Mouse (Mus musculus) heart, embryonic 14.5 days (tissue): Measurements from ENCODE around the gene Liph. TPM values are rescaled to one million over a fixed set of nuclear protein-coding genes. Genes with fewer than 3 reads are reported as not detected.
A peak's percentile ranks its signal among the peaks of the same experiment; 100 is the strongest.

Experiments
- ATAC-seq: fragments of 200-750 bp; cut with Nextera tagmentation; 2 replicates; pipeline ENCODE4 v1.8.0; 2017; ENCODE audit warnings: low read depth, moderate TSS enrichment; ENCODE audit not compliant: insufficient number of reproducible peaks, insufficient read depth, low FRiP score
- H3K27ac ChIP-seq, 2 experiments: fragments of 200-500 bp in 1 of 2; fragments of 300-500 bp in 1 of 2; sonication (generic) in 1 of 2; replicated peaks in 1 of 2; 2 replicates each; pipeline ENCODE4 v1.5.1; 2012 to 2014; ENCODE audit warnings: low read depth in 2 of 2, low read length in 2 of 2, control low read depth in 1 of 2, mild to moderate bottlenecking in 1 of 2, mixed read lengths in 1 of 2; ENCODE audit not compliant: control insufficient read depth in 1 of 2, insufficient read depth in 1 of 2
- H3K27me3 ChIP-seq: fragments of 300-500 bp; sonication (generic); 2 replicates; pipeline ENCODE4 v1.6.1; 2014; ENCODE audit warnings: mild to moderate bottlenecking, low read length, control low read depth; ENCODE audit not compliant: control insufficient read depth, insufficient read depth
- H3K36me3 ChIP-seq: fragments of 300-500 bp; sonication (generic); 2 replicates; pipeline ENCODE4 v1.6.1; 2014; ENCODE audit warnings: mild to moderate bottlenecking, control low read depth, low read length, mixed read lengths; ENCODE audit not compliant: control insufficient read depth, insufficient read depth
- H3K4me1 ChIP-seq, 2 experiments: fragments of 200-500 bp in 1 of 2; fragments of 300-500 bp in 1 of 2; sonication (generic) in 1 of 2; 2 replicates each; pipeline ENCODE4 v1.6.1; 2012 to 2014; ENCODE audit warnings: low read length in 2 of 2, control low read depth in 1 of 2, mixed read lengths in 1 of 2; ENCODE audit not compliant: control insufficient read depth in 2 of 2, insufficient read depth in 2 of 2
- H3K4me2 ChIP-seq: fragments of 300-500 bp; sonication (generic); 2 replicates; pipeline ENCODE4 v1.6.1; 2014; ENCODE audit warnings: mild to moderate bottlenecking, low read length
- H3K4me3 ChIP-seq, 2 experiments: fragments of 200-500 bp in 1 of 2; fragments of 300-500 bp in 1 of 2; sonication (generic) in 1 of 2; 2 replicates each; pipeline ENCODE4 v1.5.1; 2012 to 2014; ENCODE audit warnings: low read length in 2 of 2, mild to moderate bottlenecking in 2 of 2, control low read depth in 1 of 2, low read depth in 1 of 2, moderate library complexity in 1 of 2; ENCODE audit not compliant: control insufficient read depth in 1 of 2, insufficient read depth in 1 of 2
- H3K9ac ChIP-seq: fragments of 300-500 bp; sonication (generic); 2 replicates; pipeline ENCODE4 v1.6.1; 2014; ENCODE audit warnings: mild to moderate bottlenecking, low read length
- H3K9me3 ChIP-seq: fragments of 300-500 bp; sonication (generic); 2 replicates; pipeline ENCODE4 v1.6.1; 2016; ENCODE audit warnings: low read length, control low read depth; ENCODE audit not compliant: control insufficient read depth
- WGBS: fragments of 180-500 bp; shearing (Covaris S2); extraction: QIAGEN DNeasy Blood & Tissue Kit; methylation state at CpG from one replicate; pipeline ENCODE4 v1.1.7; 2014; 5-methylcytosine and 5-hydroxymethylcytosine counted together
- polyA plus RNA-seq: library from polyadenylated mRNA; unstranded; fragments of >200 nt; fragmentation: Nextera tagmentation; extraction: Ambion mirVana; gene quantifications from 2 replicates; pipeline ENCODE4 v1.2.1, GENCODE M21; 2014

Gene Liph
- 0.20 TPM in 1 of 2 replicates, not detected in the other for polyA plus RNA-seq

GRCm38 (mm10) chr16:21995304-21995703 lies at the start of gene Liph:
Liph (minus strand) TSS chr16:21995663.
- H3K9me3 ChIP-seq, result no peaks in the 10 kb centered on the region
- H3K27me3 ChIP-seq, result no peaks in the 10 kb centered on the region
- no peaks in the 10 kb centered on the region for H3K36me3 ChIP-seq
- peaks cover 0 to 3% of the 10 kb centered on the region in 2 experiments; a peak in 2 of 4 replicates for H3K4me1 ChIP-seq
- peak within 1 kb of the TSS; percentile 61 for H3K4me2 ChIP-seq
- H3K27ac ChIP-seq, result no peak within 1 kb of the TSS
- 20% methylated on average over 16 of the region's 16 CpGs for WGBS
- H3K4me3 ChIP-seq, result peak within 1 kb of the TSS; percentile 14 to 30
- ATAC-seq, result no peak
- H3K9ac ChIP-seq, result peak within 1 kb of the TSS; percentile 48; the same call in 1 of the 2 replicates

- no peak overlapping the region for H3K27ac ChIP-seq
- no peaks in the 10 kb centered on the region for H3K4me1 ChIP-seq
- no peaks in the 10 kb centered on the region for H3K27me3 ChIP-seq
- H3K4me3 ChIP-seq, result no peak overlapping the region
- no peaks in the 10 kb centered on the region for H3K9me3 ChIP-seq
- 65% methylated on average over 4 of the region's 4 CpGs for WGBS
- H3K9ac ChIP-seq, result no peak overlapping the region
- H3K36me3 ChIP-seq, result peaks cover 85% of the 10 kb centered on the region
- H3K4me2 ChIP-seq, result no peak overlapping the region
- no peak for ATAC-seq
These were observed 48.4 kb upstream of the Liph start for GRCm38 (mm10) chr16:22043830-22044229.

DNA sequence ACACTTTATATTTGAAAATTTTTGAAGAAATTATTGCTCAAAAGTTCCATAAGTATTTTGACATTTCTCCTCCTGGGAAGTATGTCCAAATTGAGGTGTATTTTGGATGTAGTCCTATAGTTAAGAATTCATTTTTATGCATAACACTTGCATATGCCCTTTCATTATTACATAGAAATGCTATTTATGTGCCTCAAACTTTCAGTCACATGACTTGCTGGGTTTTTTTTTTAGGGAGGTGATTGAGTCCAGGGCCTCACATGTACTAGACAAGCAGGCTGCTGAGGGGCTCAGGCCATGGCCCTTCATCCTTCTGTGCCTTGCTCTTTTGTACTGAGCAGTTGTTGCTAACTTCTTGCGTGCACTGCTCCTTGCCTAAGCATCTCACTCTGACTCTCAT lies 44.5 kb upstream of the Liph start:
- Histone ChIP-seq H3K36me3 (peaks cover 80% of the 10 kb centered on the region), H3K9me3 (no peaks in the 10 kb centered on the region), H3K27me3 (no peaks in the 10 kb centered on the region), H3K4me2 (no peak overlapping the region), H3K4me1 (no peaks in the 10 kb centered on the region), H3K27ac (no peak overlapping the region), H3K9ac (no peak overlapping the region), H3K4me3 (no peak overlapping the region)
- 94% methylated on average over 1 of the region's 1 CpGs for WGBS
- no peak for ATAC-seq

GRCm38 (mm10) chr16:22038554-22038953 lies 43.1 kb upstream of the Liph start:
- Histone ChIP-seq H3K4me2 (no peak overlapping the region), H3K9me3 (no peaks in the 10 kb centered on the region), H3K36me3 (peaks cover 66% of the 10 kb centered on the region), H3K27me3 (no peaks in the 10 kb centered on the region), H3K4me1 (no peaks in the 10 kb centered on the region), H3K9ac (no peak overlapping the region), H3K4me3 (no peak overlapping the region), H3K27ac (no peak overlapping the region)
- no peak for ATAC-seq
- 86% methylated on average over 10 of the region's 10 CpGs for WGBS

GRCm38 (mm10) chr16:22027474-22027873 lies 32.0 kb upstream of the Liph start:
- Histone ChIP-seq H3K9ac (no peak overlapping the region), H3K27ac (no peak overlapping the region), H3K9me3 (no peaks in the 10 kb centered on the region), H3K27me3 (no peaks in the 10 kb centered on the region), H3K36me3 (peaks cover 87% of the 10 kb centered on the region), H3K4me2 (no peak overlapping the region), H3K4me3 (no peak overlapping the region), H3K4me1 (no peaks in the 10 kb centered on the region)
- ATAC-seq, result no peak
- 79% methylated on average over 5 of the region's 5 CpGs for WGBS

DNA sequence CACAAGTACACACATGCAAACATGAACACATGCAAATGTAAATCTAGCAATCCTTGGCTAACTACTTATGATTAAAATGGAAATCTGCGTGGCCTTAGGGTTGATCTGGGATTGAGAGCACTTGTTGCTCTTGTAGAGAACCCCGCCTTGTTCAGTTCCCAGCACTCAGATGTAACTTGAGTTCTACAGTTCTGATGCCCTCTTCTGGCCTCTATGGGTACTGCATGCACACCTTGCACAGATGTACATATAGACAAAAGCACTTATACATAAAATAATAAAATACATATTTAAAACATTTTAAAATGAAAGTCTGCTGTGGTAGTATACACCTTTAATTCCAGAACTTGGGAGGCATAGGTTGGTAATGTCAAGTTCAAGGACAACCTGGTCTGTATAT lies 26.7 kb upstream of the Liph start:
- Histone ChIP-seq H3K4me2 (no peak overlapping the region), H3K36me3 (peaks cover 88% of the 10 kb centered on the region), H3K27ac (no peak overlapping the region), H3K9me3 (peaks cover 4% of the 10 kb centered on the region), H3K4me3 (no peak overlapping the region), H3K4me1 (no peaks in the 10 kb centered on the region), H3K27me3 (no peaks in the 10 kb centered on the region), H3K9ac (no peak overlapping the region)
- no peak for ATAC-seq
- WGBS, result 99% methylated on average over 2 of the region's 2 CpGs

DNA sequence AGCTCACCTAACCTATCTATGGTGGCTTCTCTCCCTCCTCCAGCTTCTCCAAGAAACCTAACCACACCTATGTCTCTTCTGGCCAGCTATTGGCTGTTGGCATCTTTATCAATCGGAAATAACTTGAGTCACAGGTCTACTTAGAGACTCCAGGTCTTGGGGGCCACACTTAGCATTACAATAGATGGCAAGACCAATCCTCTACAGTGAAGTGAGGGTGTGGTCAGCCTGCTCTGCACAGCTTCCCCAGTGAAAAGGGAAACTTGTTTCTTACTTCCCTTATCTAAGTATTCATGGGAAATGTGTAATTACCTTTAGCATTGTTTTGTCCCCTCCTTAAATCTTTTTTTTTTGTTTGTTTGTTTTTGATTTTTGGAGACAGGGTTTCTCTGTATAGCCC lies 20.1 kb upstream of the Liph start:
- 92% methylated on average over 1 of the region's 1 CpGs for WGBS
- Histone ChIP-seq H3K27me3 (no peaks in the 10 kb centered on the region), H3K4me1 (peaks cover 0 to 2% of the 10 kb centered on the region in 2 experiments; a peak in 1 of 4 replicates), H3K9ac (no peak overlapping the region), H3K9me3 (no peaks in the 10 kb centered on the region), H3K4me2 (no peak overlapping the region), H3K27ac (no peak overlapping the region), H3K4me3 (no peak overlapping the region), H3K36me3 (peaks cover 52% of the 10 kb centered on the region)
- ATAC-seq, result no peak

GRCm38 (mm10) chr16:22009596-22009995 lies 14.1 kb upstream of the Liph start:
- peak; percentile 71 for ATAC-seq
- peaks cover 0 to 11% of the 10 kb centered on the region in 2 experiments; a peak in 2 of 4 replicates for H3K4me1 ChIP-seq
- under 1% methylated on average over 51 of the region's 51 CpGs for WGBS
- H3K9me3 ChIP-seq, result no peaks in the 10 kb centered on the region
- H3K27me3 ChIP-seq, result no peaks in the 10 kb centered on the region
- peak overlapping the region; percentile 75 to 81 for H3K4me3 ChIP-seq
- H3K4me2 ChIP-seq, result peak overlapping the region; percentile 72
- H3K27ac ChIP-seq, result peak overlapping the region in 1 of 2 experiments; percentile 52; a peak in 2 of 4 replicates
- peak overlapping the region; percentile 84 for H3K9ac ChIP-seq
- peaks cover 4% of the 10 kb centered on the region; the same call in 1 of the 2 replicates for H3K36me3 ChIP-seq
